Mouse (Mus musculus): ENCODE measurements around the gene Slc27a5.

- TF ChIP-seq CTCF (IDR thresholded peaks at IDR 0.05; ENCODE audit: extremely low read depth, insufficient read depth, low read length) = no peak
- no peak for TF ChIP-seq POLR2A (IDR thresholded peaks at IDR 0.05; ENCODE audit: extremely low read depth, insufficient read depth, low read length)
Measured at GRCm38 (mm10) chr7:13006011-13006410, 8.0 kb upstream of the Slc27a5 start.

Measured in cortical plate, adult 2 months (tissue).